Mouse (Mus musculus) ES-Bruce4 (cell line): ENCODE data around the gene Eva1b. TPM values are rescaled to one million over a fixed set of nuclear protein-coding genes. Genes with fewer than 3 reads are reported as not detected.

Experiments used
- H3K27ac ChIP-seq: 2 replicates; pipeline ENCODE4 v1.5.1; 2012; ENCODE audit warnings: low read length, inconsistent platforms; ENCODE audit not compliant: insufficient read depth
- H3K27me3 ChIP-seq: 2 replicates; pipeline ENCODE4 v1.6.1; 2012; ENCODE audit warnings: mild to moderate bottlenecking, low read length, inconsistent platforms; ENCODE audit not compliant: control insufficient read depth, poor library complexity, insufficient read depth, severe bottlenecking
- H3K36me3 ChIP-seq: 2 replicates; pipeline ENCODE4 v1.6.1; 2012; ENCODE audit warnings: inconsistent platforms, mild to moderate bottlenecking, low read length, moderate library complexity; ENCODE audit not compliant: control insufficient read depth, poor library complexity, insufficient read depth, severe bottlenecking
- H3K4me1 ChIP-seq: one replicate; pipeline ENCODE4 v1.8.1; 2011; ENCODE audit warnings: low read length; ENCODE audit not compliant: control insufficient read depth, insufficient read depth
- H3K4me3 ChIP-seq: 2 replicates; pipeline ENCODE4 v1.5.1; 2011; ENCODE audit warnings: low read depth, mild to moderate bottlenecking, low read length
- H3K9ac ChIP-seq: 2 replicates; pipeline ENCODE4 v1.6.1; 2012; ENCODE audit warnings: low read depth, mild to moderate bottlenecking, inconsistent platforms; ENCODE audit not compliant: poor library complexity, severe bottlenecking
- H3K9me3 ChIP-seq: replicated peaks from 2 replicates; pipeline ENCODE4 v1.6.1; 2012; ENCODE audit warnings: mild to moderate bottlenecking, low read length, inconsistent platforms; ENCODE audit not compliant: control insufficient read depth, poor library complexity, insufficient read depth, severe bottlenecking
- CTCF ChIP-seq: IDR thresholded peaks from one replicate; pipeline ENCODE4 v1.8.1; 2011; ENCODE audit warnings: low read depth, low read length
- EP300 ChIP-seq: IDR thresholded peaks from 2 replicates; pipeline ENCODE4 v1.6.1; 2011; ENCODE audit warnings: low read depth, low read length; ENCODE audit not compliant: insufficient read depth
- POLR2A ChIP-seq: IDR thresholded peaks from one replicate; pipeline ENCODE4 v1.8.1; 2011; ENCODE audit warnings: low read length; ENCODE audit not compliant: insufficient read depth
- polyA plus RNA-seq: library from polyadenylated mRNA; stranded (reverse); fragments of >200 nt; gene quantifications from 2 replicates; pipeline ENCODE4 v1.2.4, GENCODE M21; 2011; ENCODE audit warnings: low read depth; ENCODE audit not compliant: missing spikeins, insufficient read depth, insufficient read length

The Eva1b gene
- polyA plus RNA-seq, 1 experiment: 15.9 TPM

DNA sequence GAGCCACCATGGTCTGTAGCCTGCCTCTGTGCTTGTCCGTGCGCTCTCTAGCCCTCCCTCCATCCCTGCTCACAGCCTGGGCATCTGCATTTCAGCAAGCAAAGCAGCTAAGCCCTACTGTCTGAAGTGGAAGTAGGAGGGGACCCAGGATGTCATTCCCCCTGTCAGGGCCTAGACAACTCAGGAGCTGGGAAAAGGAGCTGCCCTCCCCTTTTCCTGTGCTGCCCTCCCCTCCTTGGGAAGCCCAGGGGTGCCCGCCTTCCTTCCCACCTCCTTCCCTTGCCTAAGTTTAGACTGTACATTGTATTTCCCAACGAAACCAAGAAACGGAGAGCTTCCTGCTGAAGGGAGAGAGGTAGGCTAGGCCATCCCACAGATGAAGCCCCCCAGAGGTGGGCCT, 6.5 kb upstream of the Eva1b start:
- Histone ChIP-seq H3K4me1 (no peaks in the 10 kb centered on the region), H3K9ac (no peak overlapping the region), H3K27ac (no peak overlapping the region), H3K4me3 (no peak overlapping the region), H3K27me3 (no peaks in the 10 kb centered on the region), H3K36me3 (no peaks in the 10 kb centered on the region), H3K9me3 (no peaks in the 10 kb centered on the region)
- TF ChIP-seq EP300 (no peak), CTCF (no peak), POLR2A (no peak)

GRCm38 (mm10) chr4:126145396-126145795, 2.1 kb upstream of the Eva1b start:
- TF ChIP-seq EP300: no peak
- TF ChIP-seq POLR2A: no peak
- no peaks in the 10 kb centered on the region for H3K27me3 ChIP-seq
- no peaks in the 10 kb centered on the region for H3K4me1 ChIP-seq
- no peak overlapping the region for H3K4me3 ChIP-seq
- no peak overlapping the region for H3K27ac ChIP-seq
- H3K9ac ChIP-seq: no peak overlapping the region
- H3K9me3 ChIP-seq: no peaks in the 10 kb centered on the region
- H3K36me3 ChIP-seq: no peaks in the 10 kb centered on the region

DNA sequence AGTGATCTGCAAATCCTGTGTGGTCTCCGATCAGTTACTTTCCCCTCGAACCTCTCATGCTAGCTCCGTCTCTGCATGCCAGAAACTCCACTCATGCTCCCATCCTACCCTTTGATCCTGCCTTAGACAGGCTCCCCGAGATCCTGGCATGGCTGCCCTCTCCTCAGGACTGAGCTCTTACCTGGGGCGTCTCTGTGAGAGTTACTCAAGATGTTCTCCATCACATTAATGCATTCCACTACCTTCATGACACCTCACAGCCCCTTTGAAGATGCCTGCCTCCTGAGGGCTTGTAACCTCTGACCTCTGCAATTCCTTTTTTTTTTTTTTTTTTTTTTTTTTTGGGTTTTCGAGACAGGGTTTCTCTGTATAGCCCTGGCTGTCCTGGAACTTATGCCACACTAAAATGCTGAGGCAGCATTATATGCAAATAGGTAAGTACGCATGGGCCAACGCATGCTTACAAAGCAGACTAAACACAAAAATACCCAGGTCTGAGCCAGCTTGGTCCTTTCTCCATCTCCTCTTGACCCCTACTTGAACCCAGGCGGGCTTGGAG, 491 bp upstream of the Eva1b start:
- TF ChIP-seq CTCF: no peak
- TF ChIP-seq POLR2A: no peak
- TF ChIP-seq EP300: no peak
- Histone ChIP-seq H3K36me3 (no peaks in the 10 kb centered on the region), H3K9ac (peak overlapping the region; percentile 72), H3K4me3 (peak overlapping the region; percentile 69), H3K27me3 (no peaks in the 10 kb centered on the region), H3K4me1 (no peaks in the 10 kb centered on the region), H3K9me3 (no peaks in the 10 kb centered on the region), H3K27ac (peak overlapping the region; percentile 74)

DNA sequence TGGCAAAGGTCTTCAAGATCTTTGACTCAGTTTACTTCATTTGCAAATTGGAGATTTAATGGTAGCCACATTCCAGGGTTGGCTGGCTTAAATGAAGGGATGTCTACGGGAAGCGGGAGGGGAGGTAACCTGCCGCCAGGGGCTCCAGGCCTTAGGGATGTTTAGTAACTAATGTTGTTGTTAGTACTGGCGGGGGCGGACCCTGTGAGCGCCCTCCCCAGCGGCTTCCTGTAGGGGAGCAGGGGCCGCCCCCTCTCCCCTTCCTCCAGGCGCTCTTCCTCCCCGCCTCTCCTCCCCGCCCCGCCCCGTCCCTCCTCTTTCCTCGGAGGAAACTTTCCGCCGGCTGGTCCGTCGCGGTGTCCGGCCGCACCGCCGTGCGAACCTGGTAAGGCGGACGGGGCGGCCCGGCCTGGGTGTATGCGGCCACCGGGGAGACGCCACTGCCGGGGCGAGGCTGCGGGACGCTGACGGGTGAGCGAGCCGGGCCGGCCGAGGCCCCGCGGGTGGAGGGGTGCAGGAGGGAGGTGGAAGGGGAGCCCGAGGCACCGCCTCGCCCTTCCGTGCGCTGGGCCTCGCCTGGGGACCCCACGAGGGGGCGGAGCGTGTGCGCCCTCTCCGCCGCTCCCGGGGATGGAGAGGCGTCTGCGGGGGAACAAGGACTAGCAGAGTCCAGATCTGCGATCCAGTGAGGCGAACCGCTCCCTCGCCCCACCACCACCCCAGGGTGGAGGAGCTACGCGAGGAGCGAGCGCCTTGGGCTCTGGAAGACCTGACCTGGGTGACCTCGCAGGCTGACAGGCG, 817 bp downstream of the Eva1b start:
- Histone ChIP-seq H3K4me1 (no peaks in the 10 kb centered on the region), H3K9me3 (no peaks in the 10 kb centered on the region), H3K36me3 (no peaks in the 10 kb centered on the region), H3K27ac (peak overlapping the region; percentile 74; the same call in 1 of the 2 replicates), H3K9ac (peak overlapping the region; percentile 72), H3K27me3 (no peaks in the 10 kb centered on the region), H3K4me3 (peak overlapping the region; percentile 69)
- TF ChIP-seq POLR2A: no peak
- 0 out of 2 replicates have a peak, but pooled peaks have one; percentile 39 for TF ChIP-seq EP300

- Histone ChIP-seq H3K9ac (peak overlapping the region; percentile 72), H3K4me1 (no peaks in the 10 kb centered on the region), H3K9me3 (no peaks in the 10 kb centered on the region), H3K4me3 (peak overlapping the region; percentile 47), H3K36me3 (no peaks in the 10 kb centered on the region), H3K27me3 (no peaks in the 10 kb centered on the region), H3K27ac (no peak overlapping the region)
- no peak for TF ChIP-seq CTCF
- no peak for TF ChIP-seq POLR2A
- no peak for TF ChIP-seq EP300
Observed at GRCm38 (mm10) chr4:126149041-126149676, 1.6 kb downstream of the Eva1b start.

- no peaks in the 10 kb centered on the region for H3K9me3 ChIP-seq
- H3K27me3 ChIP-seq: no peaks in the 10 kb centered on the region
- no peaks in the 10 kb centered on the region for H3K36me3 ChIP-seq
- no peak for TF ChIP-seq POLR2A
- no peak for TF ChIP-seq CTCF
- no peak for TF ChIP-seq EP300
- no peaks in the 10 kb centered on the region for H3K4me1 ChIP-seq
- H3K27ac ChIP-seq: no peak overlapping the region
- no peak overlapping the region for H3K4me3 ChIP-seq
- H3K9ac ChIP-seq: no peak overlapping the region
Observed at GRCm38 (mm10) chr4:126149798-126150197, 2.3 kb downstream of the Eva1b start.
